Mouse (Mus musculus) embryonic facial prominence, embryonic 13.5 days (tissue): ENCODE measurements at regions not wholly inside any gene's neighbourhood (a gene's known extent, or its start where the extent isn't known, plus 50 kb on each side); places are given as distances from the start of the nearest gene placed in this dataset.
"Not testable (repeated sequence)": the region's sequence is repeated elsewhere in the genome, so short reads cannot be mapped to it uniquely, and the experiment has no call there.

Source experiments
- ATAC-seq: fragments of 200-750 bp; cut with Nextera tagmentation; 2 replicates; pipeline ENCODE4 v1.8.0; 2017; ENCODE audit warnings: low read depth; ENCODE audit not compliant: insufficient number of reproducible peaks, insufficient read depth, low FRiP score, low TSS enrichment
- H3K27ac ChIP-seq: fragments of 300-500 bp; sonication (generic); 2 replicates; pipeline ENCODE4 v1.5.1; 2015; ENCODE audit warnings: moderate library complexity, mild to moderate bottlenecking, inconsistent platforms
- H3K27me3 ChIP-seq: fragments of 300-500 bp; sonication (generic); 2 replicates; pipeline ENCODE4 v1.6.1; 2015; ENCODE audit warnings: mild to moderate bottlenecking, inconsistent platforms
- H3K36me3 ChIP-seq: fragments of 300-500 bp; sonication (generic); 2 replicates; pipeline ENCODE4 v1.6.1; 2015; ENCODE audit warnings: mild to moderate bottlenecking, inconsistent platforms
- H3K4me1 ChIP-seq: fragments of 300-500 bp; sonication (generic); 2 replicates; pipeline ENCODE4 v1.6.1; 2015; ENCODE audit warnings: inconsistent platforms
- H3K4me2 ChIP-seq: fragments of 300-500 bp; sonication (generic); 2 replicates; pipeline ENCODE4 v1.6.1; 2015; ENCODE audit warnings: moderate library complexity, mild to moderate bottlenecking, inconsistent platforms
- H3K4me3 ChIP-seq: fragments of 300-500 bp; sonication (generic); 2 replicates; pipeline ENCODE4 v1.5.1; 2015; ENCODE audit warnings: mild to moderate bottlenecking, inconsistent platforms
- H3K9ac ChIP-seq: fragments of 300-500 bp; sonication (generic); 2 replicates; pipeline ENCODE4 v1.6.1; 2015; ENCODE audit warnings: mild to moderate bottlenecking, inconsistent platforms
- H3K9me3 ChIP-seq: fragments of 300-500 bp; sonication (generic); 2 replicates; pipeline ENCODE4 v1.6.1; 2016; ENCODE audit warnings: inconsistent platforms
- WGBS: fragments of 180-500 bp; shearing (Covaris S2); methylation state at CpG from one replicate; pipeline ENCODE4 v1.1.7; 2015; ENCODE audit warnings: mixed read lengths; 5-methylcytosine and 5-hydroxymethylcytosine counted together

DNA sequence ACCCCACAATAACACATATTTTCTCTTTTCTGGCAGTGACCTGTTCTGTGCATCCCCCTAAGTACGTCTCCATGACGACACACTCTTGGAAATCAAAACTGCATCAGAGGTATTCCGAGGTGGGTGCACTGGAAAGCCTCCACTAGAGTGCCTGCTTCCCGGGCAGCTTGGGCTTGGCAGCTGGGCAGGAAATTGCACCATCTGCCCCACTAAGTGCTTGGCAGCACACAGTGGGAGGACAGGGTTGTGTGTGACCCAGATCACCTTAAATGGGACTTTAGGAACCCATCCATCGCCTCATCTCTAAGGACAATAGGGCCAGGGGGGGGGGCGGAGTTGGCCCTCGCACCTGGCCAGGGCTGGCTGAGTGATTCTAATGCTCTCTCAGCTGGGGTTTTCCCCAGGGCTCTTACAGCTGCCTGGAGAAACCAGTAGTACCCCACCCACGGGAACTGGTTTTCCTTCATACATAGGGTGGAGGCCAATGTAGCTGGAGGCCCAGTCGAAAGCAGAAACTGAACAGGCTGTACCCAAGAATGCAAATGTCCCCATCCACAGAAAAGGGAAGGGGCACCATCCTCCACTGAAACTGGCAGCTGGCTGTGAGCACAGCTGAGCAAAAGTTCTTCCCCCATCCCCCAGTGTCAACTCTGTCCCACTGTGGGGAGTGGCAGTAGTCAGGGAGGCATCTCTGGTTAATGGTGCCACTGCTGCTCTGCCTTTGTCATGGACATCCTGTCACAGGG is 75.7 kb downstream of the Cryaa start:
- ATAC-seq = no peak
- Histone ChIP-seq H3K4me3 (no peak overlapping the region), H3K4me1 (peaks cover 6% of the 10 kb centered on the region; the same call in 1 of the 2 replicates), H3K9ac (no peak overlapping the region), H3K27me3 (no peaks in the 10 kb centered on the region), H3K4me2 (no peak overlapping the region), H3K9me3 (0 out of 2 replicates have a peak, but pooled peaks cover 7% of the 10 kb centered on the region), H3K27ac (peak overlapping the region; percentile 44; the same call in 1 of the 2 replicates), H3K36me3 (no peaks in the 10 kb centered on the region)
- 70% methylated on average over 9 of the region's 9 CpGs for WGBS

DNA sequence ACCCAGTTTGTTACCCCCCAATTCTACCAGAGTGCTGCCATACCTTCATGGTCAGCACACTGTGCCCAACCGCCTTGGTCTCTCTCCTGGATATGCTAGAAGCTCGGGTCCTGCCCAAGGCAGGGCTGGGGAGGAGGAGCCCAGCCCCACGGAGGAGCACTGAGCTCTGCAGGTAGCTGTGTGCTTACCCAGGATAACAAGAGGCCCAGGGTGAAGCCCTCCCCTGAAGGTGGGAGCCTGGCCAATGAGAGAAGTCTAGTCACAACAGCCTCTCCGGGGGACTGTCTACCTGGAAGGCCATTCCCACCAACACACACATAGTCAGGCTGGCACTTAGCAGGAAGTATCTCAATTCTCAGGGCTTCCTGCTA is 76.2 kb downstream of the Cryaa start:
- Histone ChIP-seq H3K27ac (peak overlapping the region; percentile 44; the same call in 1 of the 2 replicates), H3K27me3 (no peaks in the 10 kb centered on the region), H3K4me1 (peaks cover 6% of the 10 kb centered on the region; the same call in 1 of the 2 replicates), H3K4me2 (no peak overlapping the region), H3K36me3 (no peaks in the 10 kb centered on the region), H3K9me3 (0 out of 2 replicates have a peak, but pooled peaks cover 7% of the 10 kb centered on the region), H3K4me3 (no peak overlapping the region), H3K9ac (no peak overlapping the region)
- 51% methylated on average over 4 of the region's 4 CpGs for WGBS
- ATAC-seq = no peak

DNA sequence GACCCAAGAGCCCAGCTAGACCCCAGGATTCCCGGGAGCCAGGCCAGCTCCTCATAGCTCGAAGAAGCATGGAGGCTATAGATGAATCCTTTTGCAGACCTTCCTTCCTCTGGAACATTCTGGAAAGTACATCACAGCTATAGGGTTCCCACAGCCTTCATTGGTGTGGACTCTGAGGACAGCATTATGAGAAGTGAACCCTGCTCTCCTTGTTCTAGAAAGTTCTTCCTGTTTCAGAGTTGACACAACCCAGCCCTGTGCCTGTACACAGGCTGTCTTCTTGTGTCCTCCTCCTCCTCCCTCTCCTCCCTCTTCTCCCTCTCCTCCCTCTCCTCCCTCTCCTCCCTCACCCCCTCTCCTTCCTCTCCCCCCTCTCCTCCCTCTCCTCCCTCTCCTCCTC is 82.9 kb downstream of the Cryaa start:
- Histone ChIP-seq H3K27ac (no peak overlapping the region), H3K9me3 (0 out of 2 replicates have a peak, but pooled peaks cover 7% of the 10 kb centered on the region), H3K27me3 (no peaks in the 10 kb centered on the region), H3K9ac (no peak overlapping the region), H3K36me3 (no peaks in the 10 kb centered on the region), H3K4me1 (no peaks in the 10 kb centered on the region), H3K4me3 (no peak overlapping the region), H3K4me2 (no peak overlapping the region)
- WGBS = 87% methylated on average over 2 of the region's 2 CpGs
- ATAC-seq = no peak

DNA sequence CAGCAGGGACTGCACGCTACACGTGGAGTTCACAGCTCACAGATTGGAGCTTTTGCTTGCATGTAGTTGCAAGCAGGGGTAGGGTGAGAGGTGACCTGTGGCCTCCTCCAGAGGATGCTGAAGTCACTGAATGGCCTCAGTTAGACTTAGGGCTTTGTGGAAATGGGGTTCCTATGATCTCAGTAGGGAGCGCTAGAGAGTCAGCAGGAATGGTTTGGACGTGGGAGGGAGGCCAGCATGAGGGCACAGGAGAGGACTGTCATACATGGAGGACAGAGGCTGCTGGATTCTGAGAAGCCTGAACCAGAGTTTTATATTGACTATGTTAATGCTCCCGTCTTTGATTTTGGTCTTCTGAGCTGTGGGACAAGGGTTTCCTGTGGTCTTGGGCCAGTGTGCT is 85.5 kb downstream of the Cryaa start:
- H3K4me1 ChIP-seq = peaks cover 15% of the 10 kb centered on the region
- no peak overlapping the region for H3K27ac ChIP-seq
- H3K9ac ChIP-seq = no peak overlapping the region
- ATAC-seq = no peak
- H3K27me3 ChIP-seq = no peaks in the 10 kb centered on the region
- H3K36me3 ChIP-seq = no peaks in the 10 kb centered on the region
- no peak overlapping the region for H3K4me3 ChIP-seq
- H3K9me3 ChIP-seq = no peaks in the 10 kb centered on the region
- 59% methylated on average over 5 of the region's 5 CpGs for WGBS
- no peak overlapping the region for H3K4me2 ChIP-seq

DNA sequence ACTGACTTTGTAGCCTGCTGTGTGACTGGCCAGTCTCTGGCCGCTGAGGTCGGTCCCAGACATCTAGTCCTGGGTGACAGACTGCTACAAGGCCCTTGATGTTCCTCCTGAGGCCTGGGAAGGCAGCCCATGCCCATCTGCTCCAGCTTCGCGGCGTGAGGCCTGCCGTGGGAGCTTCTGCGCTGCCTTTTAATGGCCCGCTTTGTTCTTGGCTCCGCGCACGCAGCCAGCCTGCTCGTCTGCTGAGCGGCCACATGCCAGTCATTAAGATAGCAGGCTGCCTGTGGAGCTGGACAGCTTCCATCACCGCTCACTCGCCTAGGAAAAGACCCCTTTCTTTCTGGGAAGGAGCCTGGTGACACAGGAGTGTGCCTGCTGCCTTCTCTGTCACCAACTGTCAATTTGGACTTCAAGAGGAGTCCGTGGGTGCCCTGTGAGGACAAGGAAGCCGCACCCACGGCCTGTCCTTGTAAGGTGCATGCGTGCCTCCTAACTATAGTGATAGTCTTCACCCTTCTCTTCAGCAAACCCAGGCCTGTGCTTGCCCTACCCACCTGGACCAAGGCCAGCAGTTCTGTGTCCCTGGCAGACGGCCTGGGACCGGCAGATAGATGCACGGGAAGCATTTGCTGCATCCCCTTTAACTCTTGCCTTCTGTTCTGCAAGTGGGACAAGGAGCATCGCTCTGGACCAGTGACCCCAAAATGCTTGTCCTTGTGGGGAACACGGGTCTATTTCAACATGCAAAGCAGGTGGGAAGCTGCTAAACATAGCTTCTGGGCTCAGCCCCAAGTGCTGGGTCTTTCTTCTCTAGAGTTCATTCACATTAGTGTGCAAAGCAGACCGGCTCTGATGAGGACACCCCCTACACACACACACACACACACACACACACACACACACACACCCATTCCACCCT is 88.6 kb downstream of the Sik1 start:
- 0 out of 2 replicates have a peak, but pooled peaks cover 7% of the 10 kb centered on the region for H3K9me3 ChIP-seq
- ATAC-seq = no peak
- H3K4me2 ChIP-seq = peak overlapping the region; percentile 21
- H3K36me3 ChIP-seq = no peaks in the 10 kb centered on the region
- WGBS = 35% methylated on average over 25 of the region's 25 CpGs
- H3K27ac ChIP-seq = peak overlapping the region; percentile 74
- peak overlapping the region; percentile 23 for H3K9ac ChIP-seq
- H3K27me3 ChIP-seq = no peaks in the 10 kb centered on the region
- H3K4me3 ChIP-seq = no peak overlapping the region
- peaks cover 15% of the 10 kb centered on the region for H3K4me1 ChIP-seq

DNA sequence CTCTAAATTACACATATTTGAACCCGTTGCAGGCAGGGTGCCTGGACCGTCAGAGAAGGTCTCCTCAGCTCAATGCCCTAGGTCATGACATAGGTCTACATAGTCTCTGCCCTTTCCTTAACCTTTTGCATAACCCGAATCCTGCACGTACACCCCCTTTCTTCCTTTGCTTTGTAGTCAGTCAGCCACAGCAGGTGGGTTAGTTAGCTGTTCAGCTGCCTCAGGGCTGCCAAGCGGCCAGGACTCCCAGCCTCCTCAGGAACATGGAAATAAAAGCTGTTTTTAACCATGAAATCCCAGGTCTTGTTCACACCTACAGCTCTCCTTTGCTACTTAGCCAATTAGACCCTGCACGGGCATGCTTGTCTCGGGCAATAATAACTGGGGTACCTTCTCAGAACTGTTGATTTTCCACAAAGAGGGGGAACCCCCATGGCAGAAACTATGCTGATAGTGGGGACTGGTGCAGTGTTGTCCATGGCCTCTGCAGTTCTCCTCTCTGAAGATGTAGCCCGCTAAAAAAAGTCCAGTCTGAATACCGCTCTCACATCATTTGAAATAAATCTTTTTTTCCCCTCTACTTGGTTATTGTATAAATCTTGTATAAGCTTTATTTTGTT is 83.3 kb downstream of the Sik1 start:
- H3K27ac ChIP-seq = no peak overlapping the region
- H3K9me3 ChIP-seq = 0 out of 2 replicates have a peak, but pooled peaks cover 7% of the 10 kb centered on the region
- 53% methylated on average over 9 of the region's 9 CpGs for WGBS
- peaks cover 13% of the 10 kb centered on the region for H3K4me1 ChIP-seq
- no peaks in the 10 kb centered on the region for H3K27me3 ChIP-seq
- H3K36me3 ChIP-seq = no peaks in the 10 kb centered on the region
- H3K9ac ChIP-seq = no peak overlapping the region
- ATAC-seq = no peak
- no peak overlapping the region for H3K4me2 ChIP-seq
- no peak overlapping the region for H3K4me3 ChIP-seq

DNA sequence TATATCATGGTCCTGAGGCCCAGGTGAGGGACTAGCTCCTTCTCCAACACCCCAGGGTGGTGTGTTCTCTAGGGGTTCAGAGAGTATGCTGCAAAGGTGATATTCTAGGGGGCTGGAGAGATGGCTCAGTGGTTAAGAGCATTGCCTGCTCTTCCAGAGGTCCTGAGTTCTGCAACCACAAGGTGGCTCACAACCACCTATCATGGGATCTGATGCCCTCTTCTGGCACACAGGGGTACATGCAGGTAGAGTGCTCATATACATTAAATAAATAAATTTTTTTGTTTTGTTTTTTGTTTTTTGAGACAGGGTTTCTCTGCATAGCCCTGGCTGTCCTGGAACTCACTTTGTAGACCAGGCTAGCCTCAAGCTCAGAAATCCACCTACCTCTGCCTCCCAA is 81.7 kb downstream of the Sik1 start:
- H3K9ac ChIP-seq, H3K36me3 ChIP-seq, H3K27ac ChIP-seq, H3K9me3 ChIP-seq, H3K4me3 ChIP-seq, H3K27me3 ChIP-seq, ATAC-seq, H3K4me2 ChIP-seq: not testable (repeated sequence)
- H3K4me1 ChIP-seq = peaks cover 16% of the 10 kb centered on the region

DNA sequence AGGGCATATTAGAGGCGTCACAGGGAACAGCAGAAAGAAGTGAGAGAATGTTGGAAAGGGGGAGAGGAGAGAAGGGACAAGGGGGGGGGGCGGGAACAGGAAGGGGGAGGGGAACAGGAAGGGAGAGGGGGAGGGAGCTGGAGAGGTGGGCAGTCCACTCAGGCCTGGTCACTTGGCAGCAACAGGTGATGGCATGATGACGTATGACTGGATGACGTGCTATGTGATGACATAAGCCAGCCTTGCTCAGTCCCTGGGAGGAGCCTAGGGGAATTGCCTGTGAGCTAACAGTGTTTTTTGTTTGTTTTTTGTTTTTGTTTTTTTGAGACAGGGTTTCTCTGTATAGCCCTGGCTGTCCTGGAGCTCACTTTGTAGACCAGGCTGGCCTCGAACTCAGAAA is 80.6 kb downstream of the Sik1 start:
- no peak overlapping the region for H3K9ac ChIP-seq
- H3K4me2 ChIP-seq = no peak overlapping the region
- H3K9me3 ChIP-seq = 0 out of 2 replicates have a peak, but pooled peaks cover 4% of the 10 kb centered on the region
- peaks cover 16% of the 10 kb centered on the region for H3K4me1 ChIP-seq
- no peaks in the 10 kb centered on the region for H3K36me3 ChIP-seq
- 79% methylated on average over 5 of the region's 5 CpGs for WGBS
- H3K27ac ChIP-seq = no peak overlapping the region
- no peaks in the 10 kb centered on the region for H3K27me3 ChIP-seq
- ATAC-seq = no peak
- no peak overlapping the region for H3K4me3 ChIP-seq

DNA sequence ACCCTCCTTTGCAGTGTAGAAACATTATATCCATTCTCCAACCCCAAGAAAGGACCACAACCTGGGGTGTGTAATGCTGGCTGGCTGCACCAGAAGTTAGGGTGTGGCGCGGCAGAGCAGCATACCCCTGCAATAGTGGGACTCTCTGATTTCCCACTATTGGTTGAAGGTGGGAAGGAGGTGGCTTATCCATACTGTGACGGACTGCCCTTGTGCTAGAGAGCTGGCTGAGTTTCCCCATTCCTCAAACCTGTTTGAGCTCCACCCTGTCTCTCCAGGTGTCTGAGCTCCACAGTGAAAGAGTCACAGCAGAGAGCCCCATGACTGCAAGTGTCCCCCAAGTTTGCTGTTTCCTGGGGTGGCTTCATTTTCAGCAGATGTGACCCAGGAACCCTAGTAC is 79.6 kb downstream of the Sik1 start:
- Histone ChIP-seq H3K27me3 (no peaks in the 10 kb centered on the region), H3K4me2 (no peak overlapping the region), H3K9ac (no peak overlapping the region), H3K36me3 (no peaks in the 10 kb centered on the region), H3K4me3 (no peak overlapping the region), H3K4me1 (peaks cover 16% of the 10 kb centered on the region), H3K27ac (no peak overlapping the region; the same call in 1 of the 2 replicates), H3K9me3 (no peaks in the 10 kb centered on the region)
- no peak for ATAC-seq
- 92% methylated on average over 3 of the region's 3 CpGs for WGBS

DNA sequence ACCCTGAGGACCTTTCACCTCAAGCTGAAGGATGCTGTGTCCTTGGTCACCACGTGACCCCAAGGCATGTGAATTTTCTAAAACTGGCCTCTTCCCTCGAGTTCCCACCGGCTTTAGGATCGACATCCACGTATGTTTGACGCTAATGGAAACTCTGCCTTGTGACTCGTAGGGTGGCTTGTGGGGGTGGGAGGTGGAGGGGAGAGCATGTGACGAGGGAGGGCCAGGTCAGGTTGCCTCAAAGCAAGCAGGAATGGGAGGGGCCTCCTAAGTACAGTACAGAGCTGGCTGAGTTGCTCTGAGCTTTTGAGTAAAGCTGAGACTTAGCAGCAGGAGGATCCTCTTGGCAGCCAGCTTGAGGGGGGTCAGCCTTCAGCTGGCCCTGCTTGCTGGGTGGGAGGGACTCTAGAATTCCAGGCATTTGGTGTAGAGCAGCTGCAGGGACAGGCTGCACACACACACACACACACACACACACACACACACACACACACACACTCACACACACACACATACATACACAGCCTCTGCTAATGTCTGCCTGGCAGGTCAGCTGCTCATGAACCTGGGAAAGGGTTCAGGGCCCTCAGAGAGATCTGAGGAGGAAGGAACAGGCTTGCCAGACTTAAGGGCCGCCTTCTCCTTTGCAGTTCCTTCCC is 78.5 kb downstream of the Sik1 start:
- Histone ChIP-seq H3K4me2 (no peak overlapping the region), H3K27ac (peak overlapping the region; percentile 72), H3K36me3 (no peaks in the 10 kb centered on the region), H3K4me3 (no peak overlapping the region), H3K9me3 (no peaks in the 10 kb centered on the region), H3K27me3 (no peaks in the 10 kb centered on the region), H3K4me1 (peaks cover 16% of the 10 kb centered on the region), H3K9ac (no peak overlapping the region)
- peak; percentile 84 for ATAC-seq
- WGBS = 25% methylated on average over 9 of the region's 9 CpGs

DNA sequence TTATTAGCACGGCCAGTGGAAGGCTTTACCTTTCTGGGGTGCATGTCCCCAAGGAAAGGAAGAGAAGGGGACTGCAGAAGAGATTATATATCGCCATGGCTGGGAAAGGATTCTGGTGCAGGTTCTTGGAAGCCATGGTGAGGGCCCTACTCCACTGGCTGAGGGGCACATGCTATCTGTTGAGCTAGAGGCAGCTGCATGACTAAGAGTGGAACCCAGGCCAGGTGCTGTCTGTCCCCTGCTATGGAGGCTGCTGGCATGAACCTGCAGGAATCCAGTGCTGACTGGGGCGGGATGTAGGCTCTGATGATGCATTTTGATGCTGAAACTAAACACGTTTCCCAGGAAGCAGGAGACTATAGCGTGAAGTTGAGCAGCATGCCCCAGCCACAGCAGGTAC is 77.9 kb downstream of the Sik1 start:
- H3K4me1 ChIP-seq = peaks cover 16% of the 10 kb centered on the region
- ATAC-seq = no peak
- no peak overlapping the region for H3K9ac ChIP-seq
- H3K27ac ChIP-seq = peak overlapping the region; percentile 72
- no peak overlapping the region for H3K4me2 ChIP-seq
- no peaks in the 10 kb centered on the region for H3K9me3 ChIP-seq
- no peaks in the 10 kb centered on the region for H3K36me3 ChIP-seq
- 73% methylated on average over 5 of the region's 5 CpGs for WGBS
- no peak overlapping the region for H3K4me3 ChIP-seq
- H3K27me3 ChIP-seq = no peaks in the 10 kb centered on the region
